In genomic region chr12:91660640-91661417, GRCm38 (mm10) we compare ENCODE assay signal across 10 mouse cellular contexts.
"Had no signal": no experiment of that assay in that cellular context is flagged by ENCODE, and none has a peak within 500 bp of the region (broad histone marks: within the 10 kb centered on the region; RNA-seq: fewer than 3 reads in every experiment).

No protein-coding gene starts in this region.

- DNase-seq: kidney, adult 18-20 months; kidney, postnatal 14 days; layer of hippocampus, postnatal 36 days; left cerebral cortex, postnatal 4 days; lung, embryonic 14.5 days; lung, postnatal 10 days; lung, postnatal 4 days; right cerebral cortex, postnatal 25 days; thymus, postnatal 4 days had no signal

- ATAC-seq: midbrain, embryonic 16.5 days had no signal
